Mouse (Mus musculus) right cerebral cortex, postnatal 10 days (tissue): ENCODE data around the gene Psrc1.

Source experiments
- DNase-seq, 2 experiments: peaks; one replicate each; pipeline ENCODE4 v3.0.0; 2021; ENCODE audit warnings: low spot score in 2 of 2

The Psrc1 gene

GRCm38 (mm10) chr3:108386186-108386585 is 2.5 kb downstream of the Psrc1 start:
- peak; percentile 72 to 84 for DNase-seq

GRCm38 (mm10) chr3:108389111-108389545 is 5.5 kb downstream of the Psrc1 start:
- DNase-seq: peak; percentile 96

DNA sequence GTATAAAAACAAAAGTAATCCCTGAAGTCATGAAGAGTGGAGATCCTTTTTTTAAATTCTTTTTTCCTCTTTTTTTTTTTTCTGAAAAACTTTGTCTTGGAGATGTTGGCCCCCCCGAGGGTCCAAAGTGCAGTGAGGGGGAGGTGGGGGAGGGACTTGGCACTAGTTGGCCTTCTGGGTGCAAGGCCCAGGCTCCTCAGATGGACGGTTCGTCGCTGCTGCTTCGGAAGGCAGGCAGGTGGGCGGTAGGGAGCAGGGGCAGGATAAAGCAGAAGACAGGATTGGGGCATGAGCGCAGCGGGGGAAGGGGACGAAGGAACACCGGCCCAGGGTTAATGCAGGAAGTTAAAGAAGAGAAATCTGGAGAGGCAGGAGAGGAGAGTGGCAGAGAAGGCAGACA is 8.7 kb downstream of the Psrc1 start:
- DNase-seq: no peak

DNA sequence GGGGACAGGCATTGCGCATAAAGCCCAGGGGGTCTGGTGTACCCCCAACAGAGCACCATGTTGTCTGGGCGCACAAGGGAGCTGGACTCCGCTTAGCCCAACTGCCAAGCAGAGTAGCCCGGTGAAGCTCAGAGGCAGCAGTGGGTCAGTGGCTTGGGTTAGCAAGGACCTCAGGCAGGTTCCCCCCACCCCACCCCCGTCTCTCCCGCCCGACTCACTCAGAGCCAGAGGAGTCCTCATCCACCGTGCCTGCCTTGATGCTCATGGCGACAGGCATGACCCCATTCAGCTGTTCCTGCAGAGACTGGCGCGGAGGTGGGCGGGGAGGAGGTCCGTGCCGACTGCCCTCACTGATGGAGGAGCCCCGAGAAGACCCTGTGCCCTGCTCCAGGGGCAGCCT is 9.2 kb downstream of the Psrc1 start:
- no peak for DNase-seq

DNA sequence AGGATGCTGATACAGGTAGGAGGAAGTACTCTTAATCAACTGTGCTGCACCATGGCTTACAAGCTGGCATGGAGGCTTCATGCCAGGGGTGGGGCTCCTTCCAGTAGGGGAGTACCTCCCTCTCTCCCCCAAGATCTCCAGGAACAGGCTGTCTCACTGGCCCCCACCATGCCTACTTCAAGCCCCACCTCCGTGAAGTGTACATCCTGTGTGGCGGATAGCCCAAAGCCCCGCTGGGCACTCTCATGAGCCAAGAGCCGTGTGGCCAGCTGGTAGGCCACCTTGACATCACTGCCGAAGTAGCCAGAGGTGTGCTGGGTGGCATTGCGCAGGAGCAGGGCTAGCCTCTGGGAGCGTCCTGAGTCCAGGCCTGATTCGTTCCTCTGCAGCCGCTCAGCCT is 14.6 kb downstream of the Psrc1 start:
- DNase-seq: no peak

- DNase-seq: no peak
Observed at GRCm38 (mm10) chr3:108400442-108400841, 16.8 kb downstream of the Psrc1 start.

- DNase-seq: peak; percentile 90 to 91
Observed at GRCm38 (mm10) chr3:108401692-108402527, 18.3 kb downstream of the Psrc1 start.

GRCm38 (mm10) chr3:108402528-108402920 is 18.9 kb downstream of the Psrc1 start:
- no peak for DNase-seq

DNA sequence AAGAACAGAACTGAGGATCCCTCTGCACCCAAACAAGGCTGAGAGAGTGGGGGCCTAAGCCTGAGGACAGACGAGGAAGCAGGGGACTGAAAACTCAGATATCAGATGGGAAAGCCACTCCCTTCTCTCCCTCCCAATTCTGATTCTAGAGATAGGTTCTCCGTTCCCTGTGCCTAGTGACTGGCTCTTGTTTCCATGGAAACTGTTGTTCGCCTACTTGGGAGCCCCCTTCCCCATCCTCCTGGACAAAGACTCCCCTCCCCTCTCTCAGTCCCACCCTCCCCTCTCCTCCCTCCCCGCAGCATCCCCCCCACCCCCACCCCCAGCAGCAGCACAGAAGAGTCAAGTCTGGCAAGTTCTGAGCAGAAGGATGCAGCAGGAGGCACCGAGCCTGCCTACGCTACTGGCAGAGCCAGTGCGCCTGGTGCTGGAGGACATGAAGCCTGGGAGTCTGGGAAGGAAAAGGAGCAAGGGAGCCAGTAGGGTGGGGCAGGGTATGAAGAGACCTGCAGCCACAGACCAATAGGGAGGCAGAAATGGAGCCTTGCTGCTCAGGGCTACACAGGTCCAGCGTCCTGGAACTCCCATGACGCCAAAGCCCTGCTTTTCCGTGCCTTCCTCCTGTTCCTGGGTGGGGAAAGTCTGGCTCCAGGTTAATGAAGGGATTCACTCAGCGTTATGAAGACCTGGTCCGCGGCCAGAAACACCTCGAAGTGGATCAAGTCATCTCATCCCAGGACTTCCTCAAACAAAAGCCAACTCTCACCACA is 22.1 kb downstream of the Psrc1 start:
- DNase-seq: peak; percentile 76 to 85

DNA sequence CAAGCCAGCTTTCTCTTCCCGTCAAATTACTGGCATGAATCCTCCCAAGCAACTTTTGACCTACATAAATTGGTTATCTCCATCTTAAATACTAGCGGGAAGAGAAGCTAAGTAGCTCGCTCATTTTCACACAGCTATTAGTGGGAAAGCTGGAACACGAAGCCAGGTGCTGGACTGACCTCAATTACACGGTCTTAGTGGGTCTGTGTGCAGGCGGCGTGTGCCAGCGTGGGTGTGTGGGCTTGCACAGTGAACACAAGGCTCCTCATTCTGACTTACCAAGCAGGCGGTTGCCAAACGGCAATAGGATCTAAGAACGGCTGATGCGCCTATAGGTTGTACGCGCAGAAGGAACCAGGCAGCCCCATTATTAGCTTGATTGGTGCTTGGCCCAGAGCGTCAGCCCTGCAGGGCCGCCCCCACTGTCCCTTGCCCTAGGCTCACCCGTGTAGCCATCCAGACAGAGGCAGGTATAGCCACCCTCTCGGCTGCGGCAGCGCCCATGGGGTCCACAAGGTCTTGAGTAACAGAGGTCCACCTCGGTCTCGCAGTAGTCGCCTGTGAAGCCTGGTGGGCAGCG is 22.8 kb downstream of the Psrc1 start:
- peak in 1 of 2 experiments; percentile 55 for DNase-seq

GRCm38 (mm10) chr3:108408517-108409008 is 24.9 kb downstream of the Psrc1 start:
- peak in 1 of 2 experiments; percentile 26 for DNase-seq

DNA sequence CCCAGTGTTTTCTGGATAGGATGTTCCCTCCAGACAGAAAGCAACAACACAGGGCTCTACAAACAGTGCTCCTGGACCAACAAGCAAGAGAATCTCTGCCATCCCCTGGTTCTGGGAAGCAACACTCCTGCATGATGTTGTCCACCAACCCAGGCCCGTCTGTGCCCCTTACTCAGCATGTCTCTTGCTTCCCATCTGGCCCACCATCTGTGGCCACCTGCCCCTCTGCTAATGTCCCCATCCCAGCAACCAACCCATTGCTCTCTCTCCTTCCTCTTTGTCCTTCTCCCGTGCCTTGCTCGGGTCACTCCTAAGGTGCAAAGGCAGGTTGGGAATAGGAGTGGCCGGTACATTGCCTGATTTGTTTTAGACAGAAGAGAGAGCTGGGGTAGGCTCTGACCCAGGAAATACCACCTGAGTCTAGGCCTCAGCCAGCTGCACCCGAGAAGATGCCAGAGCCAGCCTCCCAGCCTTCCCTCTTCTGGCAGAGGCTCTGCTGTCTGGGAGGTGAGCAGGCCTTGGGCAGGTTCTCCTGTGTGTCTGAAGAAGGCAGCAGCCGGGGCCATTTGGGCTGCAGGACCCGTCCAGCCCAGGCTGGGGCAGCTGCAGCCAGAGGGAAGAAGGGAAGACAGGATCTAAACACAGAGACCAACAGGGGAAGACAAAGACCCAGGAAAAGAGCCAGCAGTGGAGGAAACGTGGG is 26.2 kb downstream of the Psrc1 start:
- DNase-seq: peak; percentile 25 to 31

DNA sequence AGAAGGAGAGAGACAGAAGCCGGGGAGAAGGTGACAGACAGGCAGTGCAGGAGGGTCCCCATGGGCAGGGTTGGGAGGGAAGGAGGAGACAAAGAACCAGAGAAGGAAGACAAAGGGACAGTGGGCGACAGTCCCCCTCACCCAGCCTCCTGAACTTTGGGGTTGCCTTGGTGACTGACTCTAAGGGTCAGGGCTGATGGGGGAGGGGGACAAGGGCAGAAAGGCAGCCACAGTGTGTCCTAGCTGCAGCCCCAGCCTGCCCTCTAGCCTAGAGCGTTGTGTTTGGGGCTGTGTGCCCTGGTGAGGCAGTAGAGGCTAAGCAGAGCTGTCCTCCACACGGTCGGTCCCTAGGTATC is 26.7 kb downstream of the Psrc1 start:
- DNase-seq: peak in 1 of 2 experiments; percentile 38

GRCm38 (mm10) chr3:108411026-108411753 is 27.6 kb downstream of the Psrc1 start:
- DNase-seq: peak; percentile 36 to 40

GRCm38 (mm10) chr3:108411754-108412121 is 28.1 kb downstream of the Psrc1 start:
- DNase-seq: peak; percentile 76 to 80

DNA sequence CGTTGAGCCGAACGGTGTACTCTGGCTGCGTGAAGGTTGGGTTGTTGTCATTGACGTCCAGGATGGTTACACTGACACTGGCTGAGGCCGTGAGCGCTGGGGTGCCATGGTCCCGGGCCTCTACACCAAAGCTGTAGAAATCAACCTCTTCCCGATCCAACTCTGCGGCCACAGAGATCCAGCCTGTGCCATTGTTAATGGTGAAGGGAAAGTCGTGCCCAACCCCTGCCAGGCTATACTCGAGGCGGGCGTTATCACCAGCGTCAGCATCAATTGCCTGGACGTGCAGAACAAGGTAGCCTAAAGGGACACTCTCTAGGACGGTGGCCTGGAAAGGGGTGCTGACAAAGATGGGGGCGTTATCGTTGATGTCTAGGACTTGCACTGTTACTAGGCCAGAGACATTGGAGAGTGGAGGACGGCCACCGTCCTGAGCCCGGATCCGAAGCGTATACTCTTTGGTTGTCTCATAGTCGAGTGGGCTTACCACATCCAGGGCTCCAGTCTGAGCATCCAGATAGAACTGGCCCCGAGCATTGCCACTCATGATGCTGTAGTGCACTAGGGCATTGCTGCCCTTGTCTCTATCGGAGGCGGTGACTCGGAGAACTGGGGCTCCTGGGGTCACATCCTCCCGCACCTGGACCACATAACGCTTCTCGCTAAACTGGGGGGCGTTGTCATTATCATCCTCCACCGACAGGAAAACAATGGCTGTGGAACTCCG is 30.2 kb downstream of the Psrc1 start:
- peak in 1 of 2 experiments; percentile 39 for DNase-seq

DNA sequence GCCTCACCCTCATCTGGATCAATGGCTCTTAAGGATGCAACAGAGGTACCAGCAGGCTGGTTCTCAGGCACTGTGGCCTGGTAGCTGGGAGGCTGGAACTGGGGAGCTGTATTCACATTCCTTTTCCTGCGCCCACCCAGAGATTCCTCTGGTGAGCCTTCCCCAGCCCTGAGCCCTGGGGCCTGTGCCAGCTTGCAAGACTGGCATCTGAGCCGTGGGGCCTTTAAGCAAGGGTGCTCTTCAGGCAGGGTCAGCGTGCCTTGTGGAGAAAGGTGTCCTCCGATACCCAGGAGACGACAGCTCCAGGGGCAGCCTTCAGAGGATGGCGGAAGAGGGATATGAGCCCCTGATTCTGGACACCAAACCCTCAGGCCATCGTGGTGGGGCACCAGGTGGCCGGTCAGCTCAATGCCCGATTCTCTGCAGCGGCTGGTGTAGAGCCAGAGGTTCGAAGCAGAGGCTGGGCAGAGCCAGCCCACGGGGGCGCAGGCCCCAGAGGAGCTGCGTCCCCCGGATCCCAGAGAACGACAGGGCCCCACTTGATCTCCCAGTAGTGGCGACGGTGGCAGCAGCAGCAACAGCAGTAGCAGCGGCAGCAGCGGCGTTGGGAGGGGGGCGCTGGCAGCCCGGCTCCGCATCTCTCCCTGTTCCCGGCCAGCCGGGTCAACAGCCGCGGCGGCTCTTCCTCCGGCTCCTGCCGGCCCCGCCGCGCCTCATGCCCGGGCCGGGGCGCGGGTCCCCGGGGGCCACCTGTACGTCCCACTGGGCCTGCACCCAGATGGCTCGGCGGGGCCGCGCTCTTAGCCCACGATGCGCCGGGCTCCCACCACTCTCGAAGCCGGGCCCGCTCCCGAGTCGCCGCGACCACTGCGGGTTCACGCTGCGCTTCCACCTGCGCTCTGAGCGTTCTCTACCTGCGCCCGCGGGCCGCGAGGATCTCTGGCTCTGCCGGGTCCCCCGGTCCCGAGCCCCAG is 31.5 kb downstream of the Psrc1 start, which contains the start of gene Celsr2:
Gene Celsr2 (minus strand): TSS at position 696 of the 974 bp plus-strand sequence.
- DNase-seq: peak; percentile 63 to 65

GRCm38 (mm10) chr3:108415831-108416223 is 32.2 kb downstream of the Psrc1 start:
- peak; percentile 92 to 93 for DNase-seq

DNA sequence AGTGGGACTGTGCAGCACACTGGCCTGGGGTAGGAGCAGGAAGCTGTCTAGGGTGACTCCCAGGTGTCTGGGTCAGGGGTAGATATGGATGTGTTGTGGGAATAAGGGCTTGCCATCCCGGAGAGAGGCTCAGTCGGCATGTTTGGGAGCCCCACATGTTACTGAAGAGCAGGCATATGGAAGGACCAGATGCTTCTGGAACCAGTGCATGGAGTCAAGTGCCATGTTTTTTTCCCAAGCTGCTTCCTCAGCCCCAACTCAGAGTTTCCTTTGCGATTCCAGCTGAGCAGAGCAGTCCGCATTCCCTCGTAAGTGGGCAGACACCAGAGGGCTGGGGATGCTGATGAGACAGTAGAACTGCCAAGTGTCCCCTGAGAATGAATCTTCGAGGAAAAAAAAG is 39.4 kb downstream of the Psrc1 start:
- peak in 1 of 2 experiments; percentile 72 for DNase-seq
